Mouse (Mus musculus) lung, postnatal 0 days (tissue): ENCODE results near the gene Dnah14.

ENCODE experiments used
- CTCF ChIP-seq: IDR thresholded peaks from 2 replicates; pipeline ENCODE4 v1.5.1; 2016; ENCODE audit warnings: antibody characterized with exemption, mild to moderate bottlenecking
- EP300 ChIP-seq: IDR thresholded peaks from 2 replicates; pipeline ENCODE4 v1.6.1; 2016; ENCODE audit warnings: antibody characterized with exemption, mild to moderate bottlenecking, control low read depth

DNA sequence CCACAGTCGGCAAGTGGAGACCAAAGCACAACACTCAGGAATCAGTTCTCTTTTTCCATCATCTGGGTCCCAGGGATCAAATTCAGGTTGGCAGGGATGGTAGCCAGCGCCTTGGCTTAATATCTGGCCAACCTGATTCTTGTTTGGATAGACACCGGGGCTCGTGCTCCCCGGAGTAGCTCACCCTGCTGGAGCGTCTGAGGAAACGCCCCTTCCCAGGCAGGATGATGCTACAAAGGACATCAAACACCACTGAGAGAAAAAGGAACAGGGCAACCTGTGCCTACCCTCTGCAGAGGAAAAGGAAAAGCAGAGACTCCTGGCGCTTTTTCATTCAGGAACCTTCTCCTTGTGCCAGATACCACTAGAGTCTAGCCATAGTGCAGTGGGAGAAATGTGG lies 287.1 kb downstream of the Dnah14 start:
- TF ChIP-seq CTCF (no peak), EP300 (no peak)
